In the genomic region with DNA sequence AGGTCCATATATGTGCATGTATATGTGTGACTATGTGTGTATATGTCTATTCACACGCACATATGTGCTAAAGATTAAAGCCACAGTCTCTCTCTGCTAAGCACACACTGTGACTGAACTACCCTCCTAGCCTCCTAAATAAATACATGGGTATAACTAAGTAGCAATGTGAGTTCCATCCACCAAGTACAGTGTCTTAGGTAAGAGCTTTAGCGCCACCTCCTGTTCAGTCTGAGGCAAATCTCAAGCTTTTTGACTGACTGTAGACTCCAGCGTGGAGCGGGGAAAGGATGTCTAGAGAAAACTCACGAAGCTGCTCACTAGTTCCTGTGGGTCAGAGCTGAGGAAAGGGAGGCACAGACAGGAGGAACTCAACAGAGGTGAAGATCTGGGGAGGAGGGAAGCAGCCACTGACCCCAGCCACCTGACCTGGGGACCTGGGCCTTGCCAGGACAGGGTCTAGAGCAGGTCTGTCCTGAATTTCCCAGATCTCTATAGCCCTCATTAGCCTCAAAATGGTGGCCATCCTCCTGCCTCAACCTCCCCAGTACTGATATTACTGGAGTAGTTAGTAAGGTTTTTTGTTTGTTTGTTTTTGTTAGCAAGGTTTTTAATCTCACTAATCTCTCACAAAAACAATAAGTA, we compare ENCODE assay signal across 8 mouse cellular contexts. TPM values are rescaled to one million over a fixed set of nuclear protein-coding genes. Genes with fewer than 3 reads are reported as not detected.
DNase-seq lines count a peak whose midpoint lies in the region; ATAC-seq and TF ChIP-seq lines count a peak whose summit lies in the region.

No protein-coding gene starts in this region.

- no peak overlapping the region for H3K27ac ChIP-seq in small intestine, adult 2 months (ENCODE audit: insufficient read depth, low read depth, low read length)

- peak; percentile 80 for ATAC-seq in megakaryocyte, adult 5-6 weeks (ENCODE audit: poor library complexity, severe bottlenecking)

- DNase-seq in heart, adult 18-20 months: peak; percentile 49 to 74
- DNase-seq in heart, postnatal 25 days (ENCODE audit: low spot score): no peak
- DNase-seq in T-cell, adult 2 months (ENCODE audit: low spot score): peak; percentile 73
- peak; percentile 42 for DNase-seq in embryo, embryonic 11.5 days (ENCODE audit: low read depth, low spot score)
- DNase-seq in heart, postnatal 4 days: peak; percentile 69
- peak; percentile 57 to 63 for DNase-seq in kidney, postnatal 4 days

- no peaks in the 10 kb centered on the region for H3K27me3 ChIP-seq in small intestine, adult 2 months (ENCODE audit: control insufficient read depth, insufficient read depth, low read length)

- no peak for TF ChIP-seq POLR2A in small intestine, adult 2 months (IDR thresholded peaks at IDR 0.05; ENCODE audit: low read depth, low read length)

- H3K4me3 ChIP-seq in small intestine, adult 2 months (ENCODE audit: low read depth, low read length): no peak overlapping the region

- WGBS in small intestine, adult 2 months: 24% methylated on average over 5 of the region's 5 CpGs

- H3K36me3 ChIP-seq in small intestine, adult 2 months (ENCODE audit: control insufficient read depth, insufficient read depth, low read length): peaks cover 16% of the 10 kb centered on the region

- intact Hi-C loops in heart, postnatal 25 days (cut with DNase I): loop anchor here (2.0 to 10.0 kb wide), 2 partner anchors 196 to 438 kb away; no protein-coding TSS in a partner anchor

- TF ChIP-seq CTCF in small intestine, adult 2 months (IDR thresholded peaks at IDR 0.05; ENCODE audit: extremely low read depth, insufficient read length, insufficient replicate concordance, low read depth, low read length): peak; percentile 37; the same call in 1 of the 2 replicates

- H3K4me1 ChIP-seq in small intestine, adult 2 months (ENCODE audit: control insufficient read depth, insufficient read depth, insufficient read length, low read length): peaks cover 7% of the 10 kb centered on the region; the same call in 1 of the 2 replicates

RNA-seq across cellular contexts. Expression of a gene that starts 17.0 kb away (rescaled TPM):
- 10 to 100 TPM; 27.9 to 28.1 TPM for total RNA-seq in heart, adult 18-20 months (2021)
- 10 to 100 TPM; 24.4 to 25.6 TPM for total RNA-seq in heart, postnatal 25 days (2021)
- total RNA-seq in heart, postnatal 4 days (2021): 10 to 100 TPM; 22.8 to 24.5 TPM
- 0.62 and 0.89 TPM in 2 replicates for total RNA-seq in megakaryocyte, adult 5-6 weeks (2015)
- 0.89 and 1.1 TPM in 2 replicates for total RNA-seq in megakaryocyte, adult 5-6 weeks (2017)
- 2.9 and 5.3 TPM in 2 replicates for polyA plus RNA-seq in small intestine, adult 2 months (2012; rRNA removed)

RNA-seq across cellular contexts. Expression of a gene that starts 22.5 kb away (rescaled TPM):
- 1 to 10 TPM; 2.0 to 2.5 TPM for total RNA-seq in heart, adult 18-20 months (2021)
- 1 to 10 TPM; 1.4 to 1.8 TPM for total RNA-seq in heart, postnatal 25 days (2021)
- total RNA-seq in heart, postnatal 4 days (2021): under 1 TPM; 0.52 to 0.55 TPM
- 0.66 and 0.91 TPM in 2 replicates for total RNA-seq in megakaryocyte, adult 5-6 weeks (2015)
- total RNA-seq in megakaryocyte, adult 5-6 weeks (2017): 1.1 and 1.5 TPM in 2 replicates
- 1.2 and 1.7 TPM in 2 replicates for polyA plus RNA-seq in small intestine, adult 2 months (2012; rRNA removed)

Comparison
In these comparisons a context has a peak if more than half of its experiments do, and no peak if none do; other contexts are left out.
1. RNA of a gene that starts 17.0 kb away (total RNA-seq): 27.9 to 28.1 TPM in heart, adult 18-20 months, 24.4 to 25.6 TPM in heart, postnatal 25 days and 22.8 to 24.5 TPM in heart, postnatal 4 days; 0.62 to 1.1 TPM in megakaryocyte, adult 5-6 weeks; every median in the first group is over 10 times any median in the second.